Mouse (Mus musculus): ENCODE measurements around the gene Gm6525.

Gm6525 gene

DNA sequence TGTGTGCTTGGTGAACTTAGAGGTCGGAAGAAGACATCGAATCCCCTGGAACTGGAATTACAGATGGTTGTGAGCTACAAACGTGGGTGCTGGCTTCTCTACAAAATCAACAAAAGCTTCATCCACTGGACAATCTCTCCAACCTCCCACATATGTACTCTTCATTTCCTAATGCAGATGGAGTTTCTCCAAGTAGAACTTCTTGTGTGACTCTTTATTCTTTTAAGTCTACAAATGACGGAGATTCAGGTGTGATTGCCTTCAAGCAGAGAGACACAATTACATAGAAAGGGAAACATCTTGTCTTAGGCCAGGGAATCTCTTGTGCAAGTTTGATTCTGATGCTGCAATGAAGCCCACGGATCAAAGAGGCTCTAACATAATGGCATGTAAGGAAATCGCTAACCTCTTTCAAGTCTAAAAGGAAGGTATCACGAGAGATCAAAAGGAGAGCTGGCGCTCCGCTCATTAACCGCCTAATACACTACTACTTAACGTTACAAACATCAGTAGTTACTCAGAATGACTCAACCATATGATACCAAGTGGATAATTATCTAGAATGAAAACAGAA lies at the start of gene Gm6525:
Gene Gm6525 (plus strand): TSS at position 524 of the 574 bp plus-strand sequence.
- no peak for DNase-seq (ENCODE audit: low spot score)

DNA sequence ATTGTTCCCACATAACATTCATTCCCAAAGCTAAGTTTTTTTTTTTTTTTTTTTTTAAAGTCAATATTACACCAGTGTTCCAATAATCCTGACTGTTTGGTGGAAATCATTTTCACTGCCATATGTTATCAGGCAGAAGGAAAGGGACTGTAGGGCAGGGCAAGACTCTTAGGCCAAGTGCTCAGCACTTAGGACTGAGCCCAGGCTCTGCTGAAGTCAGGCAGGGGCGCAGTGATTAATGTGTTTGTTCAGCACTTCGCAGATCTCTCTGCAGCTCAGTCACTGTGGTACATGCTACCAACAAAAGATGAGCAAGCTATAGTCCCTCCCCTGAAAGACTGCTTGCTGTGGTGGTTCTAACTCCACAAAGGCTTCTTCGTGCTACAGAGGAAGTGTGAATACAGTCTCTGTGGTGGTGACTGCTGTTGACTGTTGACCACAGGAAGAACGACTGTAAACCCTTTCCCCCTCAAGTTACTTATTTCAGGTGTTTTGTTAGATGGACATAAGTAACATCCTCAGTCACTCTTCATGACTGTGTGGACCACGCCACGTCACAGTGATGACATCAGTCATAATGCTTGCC lies 48.1 kb upstream of the Gm6525 start:
- no peak for DNase-seq (ENCODE audit: low spot score)

DNA sequence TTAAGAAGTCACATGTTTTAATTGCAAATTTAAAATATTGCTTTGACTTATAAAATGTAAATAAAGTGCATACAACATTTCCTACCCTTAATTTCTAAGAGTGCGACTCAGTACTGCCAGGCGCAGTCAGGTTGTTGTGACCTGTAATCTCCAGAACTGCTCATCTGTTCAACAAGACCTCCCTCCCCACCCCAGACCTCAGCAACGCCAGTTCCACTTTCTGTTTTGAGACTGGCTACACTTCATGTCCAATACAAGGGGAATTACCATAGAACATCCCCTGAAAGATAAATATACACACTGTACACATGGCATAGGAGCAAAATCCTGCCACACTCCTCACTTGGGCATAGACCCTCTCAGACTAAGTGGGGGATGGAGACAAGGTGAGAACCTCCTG lies 47.2 kb upstream of the Gm6525 start:
- DNase-seq (ENCODE audit: low spot score) = no peak

DNA sequence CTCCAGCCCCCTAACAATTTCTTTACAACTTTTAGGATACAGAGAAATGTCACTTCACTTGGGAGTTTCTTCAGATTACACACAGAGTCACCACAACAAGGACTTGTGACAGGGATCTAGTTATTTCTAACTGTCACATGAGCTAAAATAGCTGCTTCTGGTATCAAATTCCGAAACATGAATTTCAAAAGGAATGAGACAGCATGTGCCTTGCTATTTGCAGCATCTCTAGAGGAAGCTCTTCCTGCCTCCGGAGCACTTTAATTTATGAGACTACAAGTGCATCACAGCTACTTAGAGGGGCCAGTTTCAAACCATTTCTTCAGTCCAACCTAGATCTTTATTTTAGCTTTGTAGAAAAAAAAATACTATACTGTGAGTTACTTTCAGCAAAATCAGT lies 46.5 kb upstream of the Gm6525 start:
- DNase-seq (ENCODE audit: low spot score) = no peak

DNA sequence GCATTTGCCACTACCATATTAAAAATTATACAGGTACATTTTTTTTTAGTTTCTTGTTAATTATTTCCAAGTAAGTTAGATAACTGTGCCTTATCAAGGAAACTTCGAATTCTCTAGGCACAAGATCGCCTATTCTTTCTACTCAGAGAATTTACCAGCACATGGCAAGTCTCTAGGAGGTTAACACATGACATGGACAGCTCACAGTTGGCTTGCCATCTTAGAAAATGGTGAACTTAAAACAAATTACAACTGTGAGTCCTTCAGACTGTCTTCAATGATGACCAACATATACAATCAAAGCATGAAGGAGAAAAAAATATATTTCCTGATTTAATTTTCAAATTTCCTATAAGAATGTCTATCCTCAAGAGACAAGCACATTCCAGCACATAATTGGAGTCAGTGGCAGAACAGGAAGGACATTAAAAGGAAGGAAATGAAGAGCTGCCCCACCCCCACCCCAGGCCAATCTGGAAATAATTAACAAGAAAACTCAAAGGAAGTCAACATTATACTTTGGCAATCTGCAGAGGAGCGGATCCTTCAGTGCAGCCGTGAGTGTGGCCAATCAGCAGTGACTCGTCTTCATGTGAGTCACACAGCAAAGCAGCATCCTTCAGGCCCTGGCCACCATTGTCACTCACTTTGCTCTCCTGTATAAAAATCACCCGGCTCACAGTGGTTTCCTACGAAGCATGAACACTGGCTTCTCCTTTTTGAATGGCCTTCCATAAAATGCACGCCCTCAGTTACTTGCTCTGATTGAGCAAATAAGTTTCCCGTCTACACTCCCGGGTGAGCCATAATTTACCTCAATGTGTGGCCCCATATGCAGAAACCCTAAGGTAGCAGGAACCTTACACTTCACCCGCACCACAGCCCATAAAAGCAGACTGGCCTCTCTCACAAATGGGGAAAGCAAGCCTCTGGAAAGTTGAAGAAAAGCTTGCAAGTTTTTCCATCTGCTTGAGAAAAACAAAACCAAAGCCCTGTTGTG lies 44.7 kb upstream of the Gm6525 start:
- DNase-seq (ENCODE audit: low spot score) = no peak

DNA sequence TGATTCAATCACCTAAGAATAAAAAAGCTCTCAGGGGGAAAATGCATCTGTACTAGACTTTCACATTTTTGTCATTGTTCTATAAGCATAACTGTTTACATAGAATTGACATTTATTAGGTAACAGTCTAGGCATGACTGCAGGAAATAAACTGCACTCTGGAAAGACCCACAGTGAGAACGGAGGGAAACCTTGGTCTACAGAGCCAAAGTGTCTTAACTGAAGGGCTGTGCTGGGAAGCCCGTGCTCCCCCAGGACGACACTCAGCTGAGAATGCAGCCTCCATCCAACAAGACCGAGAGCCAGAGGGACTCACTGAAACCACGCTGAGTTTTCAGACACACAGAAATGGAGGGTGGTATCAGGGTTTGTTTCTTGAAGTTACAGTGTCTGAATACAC lies 43.1 kb upstream of the Gm6525 start:
- no peak for DNase-seq (ENCODE audit: low spot score)

DNA sequence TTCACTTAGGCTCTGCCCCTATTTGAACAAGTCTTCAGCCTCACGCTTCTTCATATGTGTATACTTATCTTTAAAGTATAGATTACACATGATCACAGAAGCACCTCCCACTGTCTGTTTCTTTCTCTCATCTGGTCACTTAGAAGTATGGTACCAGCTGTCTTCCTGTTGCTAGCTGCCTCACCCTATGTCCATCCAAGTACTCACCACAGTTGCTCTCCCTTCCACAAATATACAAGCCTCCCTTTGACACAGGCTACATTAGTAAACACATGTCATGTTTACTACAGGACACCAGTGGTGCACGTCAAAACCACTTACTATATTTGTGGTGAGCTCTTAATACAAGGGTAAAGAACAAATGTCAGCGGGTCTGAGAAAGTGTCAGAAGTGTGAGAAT lies 42.5 kb upstream of the Gm6525 start:
- no peak for DNase-seq (ENCODE audit: low spot score)

DNA sequence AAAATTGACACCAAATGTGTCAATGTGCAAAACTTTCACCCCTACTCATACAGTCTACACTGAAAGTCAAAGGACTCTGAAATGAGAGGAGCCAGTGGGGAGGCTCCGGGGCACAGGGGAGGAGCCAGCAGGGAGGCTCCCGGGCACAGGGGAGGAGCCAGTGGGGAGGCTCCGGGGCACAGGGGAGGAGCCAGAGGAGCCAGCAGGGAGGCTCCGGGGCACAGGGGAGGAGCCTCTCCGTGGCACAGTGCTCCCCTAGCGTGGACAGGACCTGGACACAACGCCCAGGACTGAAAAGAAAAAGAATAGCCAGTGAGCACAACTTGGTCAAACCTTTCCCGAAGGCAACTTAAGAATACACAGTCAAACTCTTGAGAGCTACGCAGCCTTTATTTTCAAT lies 38.5 kb upstream of the Gm6525 start:
- peak; percentile 81 for DNase-seq (ENCODE audit: low spot score)

DNA sequence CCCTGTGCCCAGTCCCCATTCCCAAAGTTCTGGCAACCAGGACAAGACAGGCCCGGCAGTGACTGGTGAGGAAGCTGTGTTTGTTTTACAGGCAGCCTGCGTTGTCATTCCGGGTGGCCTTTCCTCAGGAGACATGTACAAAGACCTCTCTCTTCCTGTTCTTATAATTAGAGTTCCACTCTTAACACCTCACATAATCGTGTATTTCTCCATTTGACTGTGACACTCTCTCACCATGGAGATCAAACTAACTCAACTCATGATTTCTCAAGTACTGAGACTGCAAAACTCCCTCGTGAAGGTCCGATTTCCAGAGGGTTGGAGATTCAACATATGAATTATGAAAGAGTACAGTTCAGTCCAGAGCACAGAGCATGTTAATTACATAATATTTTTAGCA lies 38.0 kb upstream of the Gm6525 start:
- DNase-seq (ENCODE audit: low spot score) = no peak

DNA sequence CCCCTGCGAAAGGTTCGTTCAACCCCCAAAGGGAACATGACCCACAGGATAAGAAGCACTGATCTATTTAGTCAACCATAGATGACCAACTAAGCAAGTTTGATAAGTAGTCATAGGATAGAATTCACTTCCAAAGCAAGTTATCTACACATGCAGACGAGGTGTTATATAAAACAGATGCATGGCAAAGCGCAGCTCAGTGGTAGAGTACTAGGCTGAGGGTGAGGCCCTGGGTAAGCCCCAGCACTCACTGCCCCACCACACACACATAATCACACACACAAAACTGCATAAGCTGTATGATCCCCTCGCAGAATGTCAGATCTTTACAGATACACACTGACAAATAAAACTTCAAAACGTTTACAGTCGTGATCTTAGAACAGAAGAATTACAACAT lies 37.4 kb upstream of the Gm6525 start:
- DNase-seq (ENCODE audit: low spot score) = peak; percentile 28

DNA sequence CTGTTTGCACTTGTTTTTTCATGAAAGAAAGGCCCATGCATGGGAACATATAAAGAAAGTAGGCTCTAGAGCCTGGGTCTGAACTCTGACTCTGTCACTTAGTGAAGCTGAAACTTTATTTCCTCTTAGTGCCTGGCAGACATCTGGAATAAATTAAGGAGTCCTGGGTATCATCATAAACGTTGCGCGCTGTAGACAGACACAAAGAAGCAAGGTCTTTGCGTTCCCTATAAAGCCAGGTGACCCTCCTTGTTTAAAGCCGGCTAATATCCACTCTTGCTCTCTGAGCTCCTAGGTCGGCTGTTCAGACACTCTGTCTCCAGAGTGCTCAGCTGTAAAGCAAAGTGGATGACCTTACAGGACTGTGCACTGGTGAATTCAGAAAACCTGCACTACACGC lies 33.0 kb upstream of the Gm6525 start:
- no peak for DNase-seq (ENCODE audit: low spot score)

DNA sequence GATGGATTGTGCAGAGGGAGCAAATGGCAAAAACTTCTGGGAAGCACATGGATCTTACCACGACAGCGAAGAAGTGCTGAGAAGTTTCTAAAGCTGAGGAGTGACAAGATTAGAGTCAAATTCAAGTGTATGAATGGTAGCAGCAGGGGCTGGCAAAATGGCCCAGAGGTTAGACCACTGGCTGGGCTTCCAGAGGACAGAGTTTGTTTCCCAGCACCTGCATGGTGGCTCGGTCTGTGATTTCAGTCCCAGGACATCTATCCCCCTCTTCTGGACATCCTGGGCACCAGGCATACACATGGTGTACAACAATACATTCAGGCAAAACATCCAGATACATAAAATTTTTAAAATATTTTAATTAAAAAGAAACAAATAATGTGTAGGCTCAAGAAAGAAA lies 24.1 kb upstream of the Gm6525 start:
- DNase-seq (ENCODE audit: low spot score) = no peak

DNA sequence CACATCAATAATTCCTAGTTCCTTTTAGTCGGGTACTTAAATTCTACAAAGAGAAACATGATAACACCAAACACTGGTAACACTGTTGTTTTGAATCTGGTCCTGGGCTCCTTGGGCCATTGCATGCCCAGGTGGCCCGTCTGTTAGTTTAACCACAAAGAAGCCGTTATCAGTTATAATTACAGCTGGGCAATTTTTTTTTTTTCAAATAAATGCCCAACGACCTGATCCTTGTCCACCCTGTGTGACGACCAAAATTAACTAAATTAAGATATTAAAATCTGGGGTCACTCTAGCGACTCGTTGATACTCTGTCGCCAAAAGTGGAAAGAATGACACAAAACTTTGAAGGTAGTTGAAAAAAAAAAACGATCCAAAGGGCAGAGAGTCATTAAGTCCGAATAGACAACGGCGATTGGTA lies 19.2 kb upstream of the Gm6525 start:
- DNase-seq (ENCODE audit: low spot score) = no peak

DNA sequence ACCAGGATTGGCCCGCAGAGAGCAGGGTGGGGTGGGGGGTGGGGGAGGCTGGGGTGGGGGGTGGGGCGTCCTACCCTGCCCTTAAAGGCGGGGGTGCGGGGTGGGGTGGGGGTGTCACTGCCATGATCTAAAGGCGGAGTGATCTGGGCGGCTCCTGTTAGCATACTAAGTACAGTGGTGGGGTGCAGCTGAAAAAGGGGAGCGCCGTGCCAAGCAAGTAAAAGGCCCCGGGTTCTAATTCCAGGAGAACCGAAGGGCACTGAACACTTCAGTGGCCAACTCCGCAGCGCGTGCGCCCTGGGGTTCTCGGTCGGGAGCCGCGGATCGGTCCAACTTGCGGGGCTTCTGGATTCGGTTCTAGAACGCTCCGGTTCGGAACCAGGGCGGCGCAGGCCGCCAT lies 18.8 kb upstream of the Gm6525 start:
- peak; percentile 68 for DNase-seq (ENCODE audit: low spot score)

DNA sequence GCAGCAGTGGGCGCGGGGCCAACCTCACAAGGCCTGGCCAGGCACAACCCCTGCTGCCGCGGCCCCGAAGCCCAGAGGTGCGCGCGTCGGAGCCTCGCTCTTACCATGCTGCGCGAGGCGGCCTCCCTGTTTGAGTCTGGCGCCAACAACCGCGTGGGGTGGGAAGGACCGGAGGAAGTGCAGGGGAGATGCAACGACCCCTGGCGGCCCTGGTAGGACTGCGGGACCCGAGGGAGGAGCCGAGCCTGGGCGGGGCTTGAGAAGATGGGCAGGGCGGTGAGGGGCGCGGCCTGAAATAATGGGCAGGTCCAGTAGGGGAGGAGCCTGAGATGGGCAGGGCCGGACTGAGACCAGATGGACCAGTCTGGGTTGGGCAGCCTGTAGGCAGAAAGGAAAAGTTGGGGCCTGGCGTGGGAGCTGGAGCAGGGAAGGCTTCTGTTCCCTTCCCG lies 18.3 kb upstream of the Gm6525 start, which contains the start of gene Mnd1:
Gene Mnd1 (minus strand): TSS at position 229 of the 449 bp plus-strand sequence.
- peak; percentile 97 for DNase-seq (ENCODE audit: low spot score)

DNA sequence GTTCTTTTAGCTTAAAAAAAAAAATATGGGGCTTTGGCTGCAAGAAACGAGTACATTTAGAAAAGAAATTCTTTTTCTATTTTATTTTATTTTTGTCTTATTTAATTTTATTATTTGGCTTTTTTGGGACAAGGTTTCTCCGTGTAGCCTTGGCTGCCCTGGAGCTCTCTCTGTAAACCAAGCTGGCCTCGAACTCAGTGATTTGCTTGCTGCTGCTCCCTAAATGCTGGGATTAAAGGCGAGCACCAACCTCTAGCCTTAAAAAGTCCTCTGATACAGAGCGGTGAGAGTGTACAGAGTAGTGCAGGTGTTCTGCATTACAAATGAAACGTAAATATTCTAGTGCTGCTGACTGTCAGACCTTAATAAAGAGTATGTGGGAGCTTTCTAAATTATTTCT lies 17.8 kb upstream of the Gm6525 start:
- DNase-seq (ENCODE audit: low spot score) = peak; percentile 9

DNA sequence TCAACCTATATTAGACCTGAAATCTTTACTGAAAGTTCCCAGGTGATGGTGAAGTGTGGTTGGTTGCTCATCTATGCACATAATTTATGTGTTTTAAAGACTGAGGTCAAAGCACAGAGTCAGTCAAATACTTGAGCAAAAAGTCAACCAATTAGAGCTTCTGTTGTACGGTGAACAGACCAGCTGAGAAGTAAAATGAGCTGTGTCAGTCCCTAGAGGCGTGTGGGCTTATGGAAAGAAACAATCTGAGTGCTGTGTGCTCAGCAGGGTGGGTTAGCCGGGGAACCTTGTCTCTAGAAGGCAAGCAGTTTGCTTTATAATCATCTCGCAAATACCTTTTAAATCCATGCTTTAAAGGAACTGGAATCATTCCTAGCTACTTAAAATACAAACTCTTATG lies 16.9 kb upstream of the Gm6525 start:
- no peak for DNase-seq (ENCODE audit: low spot score)

DNA sequence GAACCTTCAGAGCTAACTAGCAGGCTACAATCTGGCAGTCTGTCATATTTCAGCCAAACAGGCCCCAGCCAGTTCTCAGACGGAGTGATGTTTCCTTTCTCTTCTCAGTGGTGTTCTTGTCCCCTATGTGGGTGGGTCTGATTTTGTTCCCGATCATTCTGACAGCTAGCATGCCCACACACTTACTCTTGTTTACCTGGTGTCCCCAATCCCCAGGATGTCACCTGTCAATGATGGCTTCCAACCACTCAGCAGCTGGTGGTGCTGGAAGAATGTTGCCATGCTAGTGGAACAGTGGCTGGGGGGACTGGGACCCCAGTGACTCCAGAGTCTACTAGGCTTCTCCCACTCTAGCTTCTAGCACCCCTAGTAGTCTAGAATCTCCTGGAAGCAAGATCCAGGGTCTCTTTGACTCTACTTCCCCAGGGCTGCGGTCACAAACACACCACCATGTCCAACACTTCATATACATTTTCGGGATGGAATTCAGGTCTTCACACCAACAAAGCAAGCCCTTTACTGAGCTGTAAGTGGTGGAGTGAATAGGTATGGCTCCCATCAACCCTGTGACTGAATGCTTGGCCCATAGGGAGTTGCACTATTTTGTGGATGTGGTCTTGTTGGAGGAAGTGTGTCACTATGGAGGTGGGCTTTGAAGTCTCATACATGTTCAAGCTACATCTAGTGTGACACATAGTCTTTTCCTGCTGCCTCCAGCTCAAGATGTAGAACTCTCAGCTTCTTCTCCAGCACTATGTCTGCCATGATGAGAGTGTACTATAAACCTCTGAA lies 16.1 kb upstream of the Gm6525 start:
- DNase-seq (ENCODE audit: low spot score) = no peak

DNA sequence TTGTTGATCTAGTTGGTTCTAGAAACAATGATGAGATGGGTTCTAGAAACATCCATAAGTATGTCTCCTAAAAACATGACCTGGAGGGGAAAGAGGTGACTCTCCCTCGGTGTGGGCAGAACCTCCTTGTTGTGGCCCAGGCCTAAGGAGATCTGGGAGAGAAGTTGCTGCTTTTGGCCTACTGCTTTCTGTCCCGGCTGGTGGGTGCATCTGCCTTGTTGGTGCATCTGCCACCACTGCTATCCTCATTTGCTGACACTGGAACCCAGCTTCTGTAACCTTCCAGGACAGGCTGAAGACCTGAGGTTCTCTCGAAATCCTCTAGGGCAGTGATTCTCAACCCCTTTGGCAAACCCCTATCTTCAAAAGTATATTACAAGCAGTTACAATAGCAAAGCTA lies 8.5 kb upstream of the Gm6525 start:
- no peak for DNase-seq (ENCODE audit: low spot score)

DNA sequence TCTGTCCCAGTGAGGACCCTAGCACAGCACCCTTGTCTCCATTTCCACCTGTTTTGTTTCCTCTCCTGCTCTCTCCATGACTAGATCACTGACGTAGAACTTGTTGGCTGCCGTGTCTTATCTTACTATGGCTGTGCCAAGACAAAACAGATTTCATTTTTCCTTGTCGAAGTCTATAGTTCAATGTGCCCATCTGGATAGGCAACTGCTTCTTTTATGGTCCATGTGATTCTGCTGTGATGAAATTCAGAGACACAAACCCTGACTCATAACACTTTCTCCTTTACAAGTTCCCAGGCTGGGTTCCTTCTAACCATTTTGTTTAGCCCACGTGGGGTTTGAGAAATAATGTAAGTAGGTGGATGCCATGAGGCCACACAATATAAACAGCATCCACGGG lies 7.8 kb upstream of the Gm6525 start:
- no peak for DNase-seq (ENCODE audit: low spot score)

DNA sequence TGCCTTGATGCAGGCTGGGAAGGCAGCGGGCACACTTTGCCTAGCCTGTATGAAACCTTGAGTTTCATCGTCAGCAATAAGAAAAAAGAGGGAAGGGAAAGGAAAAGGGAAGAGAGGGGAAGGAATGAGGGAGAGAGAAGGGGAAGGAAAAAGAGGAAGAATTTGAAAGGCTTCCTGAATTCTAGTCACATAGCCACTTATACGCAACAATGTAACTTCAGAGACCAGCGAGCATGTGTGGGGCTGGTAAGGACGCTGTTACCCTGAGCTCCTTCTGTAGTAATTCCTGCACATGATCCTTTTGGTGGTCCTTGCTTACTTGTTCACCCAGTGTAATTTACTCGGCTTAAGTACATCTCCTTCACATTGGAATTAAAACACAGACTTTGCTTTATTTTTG lies 5.0 kb upstream of the Gm6525 start:
- DNase-seq (ENCODE audit: low spot score) = no peak

DNA sequence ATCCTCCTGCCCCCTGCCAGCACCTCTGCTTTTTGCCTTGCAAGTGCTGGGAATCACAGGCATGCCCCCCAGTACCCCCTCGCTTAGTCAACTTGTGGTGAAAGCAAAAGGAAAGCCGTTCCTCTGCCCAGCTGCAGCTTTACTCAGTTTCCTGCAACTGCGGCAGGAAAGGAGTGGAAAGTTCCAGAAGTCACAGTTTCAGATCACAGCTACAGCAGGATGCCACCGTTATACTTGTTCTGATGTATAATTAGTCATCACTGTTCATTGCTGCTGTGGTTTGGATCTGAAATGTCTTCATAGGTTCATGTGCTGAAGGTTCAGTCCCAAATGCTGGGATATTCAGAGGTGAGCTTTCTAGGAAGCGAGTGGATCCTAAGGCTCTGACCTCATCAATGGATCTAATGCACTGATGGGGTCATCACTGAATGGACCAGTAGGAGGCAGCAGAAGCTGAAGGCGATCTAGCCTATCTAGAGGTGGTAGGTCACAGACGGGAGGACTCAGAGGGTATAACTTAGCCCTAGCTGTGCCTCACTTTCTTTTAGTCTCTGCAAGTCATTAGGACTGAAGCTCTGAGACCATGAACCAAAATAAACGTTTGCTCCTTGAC lies 4.4 kb upstream of the Gm6525 start:
- DNase-seq (ENCODE audit: low spot score) = no peak

Data from c-Kit-positive CD71-positive TER-119-positive erythroid progenitor cells, embryonic 14.5 days (primary cell).